Mouse (Mus musculus) midbrain, embryonic 15.5 days (tissue): ENCODE results near the gene Hilpda. TPM values are rescaled to one million over a fixed set of nuclear protein-coding genes. Genes with fewer than 3 reads are reported as not detected.

Experiments used
- ATAC-seq: fragments of 200-750 bp; cut with Nextera tagmentation; replicated peaks from 2 replicates; pipeline ENCODE4 v1.8.0; 2017; ENCODE audit warnings: moderate TSS enrichment
- H3K27ac ChIP-seq: fragments of 300-500 bp; sonication (generic); 2 replicates; pipeline ENCODE4 v1.5.1; 2015; ENCODE audit warnings: mild to moderate bottlenecking, inconsistent platforms
- H3K27me3 ChIP-seq: fragments of 300-500 bp; sonication (generic); replicated peaks from 2 replicates; pipeline ENCODE4 v1.6.1; 2015; ENCODE audit warnings: inconsistent platforms
- H3K36me3 ChIP-seq: fragments of 300-500 bp; sonication (generic); replicated peaks from 2 replicates; pipeline ENCODE4 v1.6.1; 2015; ENCODE audit warnings: inconsistent platforms
- H3K4me1 ChIP-seq: fragments of 300-500 bp; sonication (generic); 2 replicates; pipeline ENCODE4 v1.6.1; 2015; ENCODE audit warnings: inconsistent platforms
- H3K4me2 ChIP-seq: fragments of 300-500 bp; sonication (generic); 2 replicates; pipeline ENCODE4 v1.6.1; 2015; ENCODE audit warnings: inconsistent platforms, mild to moderate bottlenecking, moderate library complexity
- H3K4me3 ChIP-seq: fragments of 300-500 bp; sonication (generic); 2 replicates; pipeline ENCODE4 v1.5.1; 2015; ENCODE audit warnings: mild to moderate bottlenecking, inconsistent platforms
- H3K9ac ChIP-seq: fragments of 300-500 bp; sonication (generic); 2 replicates; pipeline ENCODE4 v1.6.1; 2015; ENCODE audit warnings: mild to moderate bottlenecking, inconsistent platforms
- H3K9me3 ChIP-seq: fragments of 300-500 bp; sonication (generic); 2 replicates; pipeline ENCODE4 v1.6.1; 2016; ENCODE audit warnings: inconsistent platforms
- WGBS: fragments of 180-500 bp; shearing (Covaris S2); methylation state at CpG from one replicate; pipeline ENCODE4 v1.1.7; 2015; ENCODE audit warnings: mixed read lengths; 5-methylcytosine and 5-hydroxymethylcytosine counted together
- polyA plus RNA-seq: library from polyadenylated mRNA; unstranded; fragments of >200 nt; fragmentation: Nextera tagmentation; extraction: Ambion mirVana; gene quantifications from 2 replicates; pipeline ENCODE4 v1.2.1, GENCODE M21; 2015

Gene Hilpda
- polyA plus RNA-seq, 1 experiment from 2014 or later, result 35.8 TPM

DNA sequence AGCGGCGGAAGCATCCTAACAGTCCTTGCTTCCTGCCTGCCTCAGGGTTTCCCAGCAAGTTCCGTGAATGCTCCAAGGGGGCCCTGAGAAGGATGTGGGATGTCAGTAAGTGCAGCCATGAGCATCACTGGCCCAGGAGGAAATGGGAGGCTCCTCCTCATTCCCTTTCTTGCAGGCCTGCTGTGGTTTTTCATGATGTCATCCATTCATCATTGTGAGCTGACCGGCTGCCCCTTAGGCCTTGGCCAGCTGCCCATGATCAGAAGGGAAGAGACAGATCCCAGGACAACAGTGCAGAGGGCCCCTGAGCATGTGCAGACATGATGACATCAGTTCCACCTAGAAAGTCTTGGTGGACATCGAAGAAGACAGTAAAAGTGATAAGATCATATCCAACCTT is 46.6 kb downstream of the Hilpda start, which contains the start of gene Fam71f1:
Gene Fam71f1 (plus strand): TSS at position 262 of the 400 bp plus-strand sequence.
- no peaks in the 10 kb centered on the region for H3K4me1 ChIP-seq
- 73% methylated on average over 5 of the region's 5 CpGs for WGBS

GRCm38 (mm10) chr6:29321586-29321985 is 49.3 kb downstream of the Hilpda start:
- Histone ChIP-seq H3K4me1 (no peaks in the 10 kb centered on the region), H3K36me3 (no peaks in the 10 kb centered on the region), H3K4me3 (no peak overlapping the region), H3K27me3 (no peaks in the 10 kb centered on the region), H3K27ac (no peak overlapping the region), H3K9ac (no peak overlapping the region), H3K4me2 (no peak overlapping the region), H3K9me3 (no peaks in the 10 kb centered on the region)
- WGBS, result 81% methylated on average over 6 of the region's 6 CpGs
- no peak for ATAC-seq

More for the DNA sequence above, 46.6 kb downstream of the Hilpda start, which contains the start of gene Fam71f1:
- Histone ChIP-seq H3K36me3 (no peaks in the 10 kb centered on the region), H3K27me3 (no peaks in the 10 kb centered on the region), H3K9me3 (no peaks in the 10 kb centered on the region), H3K27ac (no peak within 1 kb of the TSS), H3K9ac (no peak within 1 kb of the TSS), H3K4me3 (no peak within 1 kb of the TSS), H3K4me2 (no peak within 1 kb of the TSS)
- ATAC-seq, result no peak

GRCm38 (mm10) chr6:29322147-29322546 is 49.9 kb downstream of the Hilpda start:
- no peak overlapping the region for H3K4me2 ChIP-seq
- no peaks in the 10 kb centered on the region for H3K9me3 ChIP-seq
- H3K4me3 ChIP-seq, result no peak overlapping the region
- no peak overlapping the region for H3K9ac ChIP-seq
- H3K36me3 ChIP-seq, result no peaks in the 10 kb centered on the region
- no peaks in the 10 kb centered on the region for H3K4me1 ChIP-seq
- 92% methylated on average over 7 of the region's 7 CpGs for WGBS
- H3K27me3 ChIP-seq, result no peaks in the 10 kb centered on the region
- no peak for ATAC-seq
- H3K27ac ChIP-seq, result no peak overlapping the region

- Histone ChIP-seq H3K4me3 (no peak overlapping the region), H3K9me3 (no peaks in the 10 kb centered on the region), H3K4me1 (no peaks in the 10 kb centered on the region), H3K27me3 (no peaks in the 10 kb centered on the region), H3K4me2 (no peak overlapping the region), H3K9ac (no peak overlapping the region), H3K27ac (no peak overlapping the region), H3K36me3 (no peaks in the 10 kb centered on the region)
- WGBS, result 83% methylated on average over 4 of the region's 4 CpGs
- ATAC-seq, result no peak
Measured at GRCm38 (mm10) chr6:29322735-29323134, 50.4 kb downstream of the Hilpda start.

Other genes with a start within 250 kb of the Hilpda start
- not detected in 2 replicates for gene Lep, start 212.3 kb upstream of the Hilpda start, polyA plus RNA-seq
- 38.9 and 46.9 TPM in 2 replicates for gene Rbm28, start 107.5 kb upstream of the Hilpda start, polyA plus RNA-seq
- gene Prrt4, start 92.9 kb upstream of the Hilpda start, polyA plus RNA-seq, result 9.8 and 10.7 TPM in 2 replicates
- 59.3 and 63.4 TPM in 2 replicates for gene Impdh1, start 56.1 kb upstream of the Hilpda start, polyA plus RNA-seq
- gene Fam71f2, start 7.1 kb downstream of the Hilpda start, polyA plus RNA-seq, result 0.40 and 0.86 TPM in 2 replicates
- gene Fam71f1, start 46.7 kb downstream of the Hilpda start, polyA plus RNA-seq, result not detected in 2 replicates
- gene Calu, start 75.6 kb downstream of the Hilpda start, polyA plus RNA-seq, result 154 and 156 TPM in 2 replicates
- gene Opn1sw, start 116.0 kb downstream of the Hilpda start, polyA plus RNA-seq, result 0.28 and 0.54 TPM in 2 replicates
- gene Ccdc136, start 123.8 kb downstream of the Hilpda start, polyA plus RNA-seq, result 36.9 and 40.5 TPM in 2 replicates
- gene Flnc, start 160.8 kb downstream of the Hilpda start, polyA plus RNA-seq, result 3.3 and 3.4 TPM in 2 replicates
- gene Atp6v1f, start 195.2 kb downstream of the Hilpda start, polyA plus RNA-seq, result 342 and 365 TPM in 2 replicates
- 0.27 and 1.0 TPM in 2 replicates for gene Atp6v1fnb, start 198.9 kb downstream of the Hilpda start, polyA plus RNA-seq
- gene Kcp, start 235.5 kb downstream of the Hilpda start, polyA plus RNA-seq, result 18.9 and 20.9 TPM in 2 replicates